Mouse (Mus musculus) C2C12 (cell line): ENCODE measurements at regions not wholly inside any gene's neighbourhood (a gene's known extent, or its start where the extent isn't known, plus 50 kb on each side); places are given as distances from the start of the nearest gene placed in this dataset.

ENCODE experiments used
- H3K27me3 ChIP-seq: one replicate; pipeline ENCODE4 v1.6.1; 2011; ENCODE audit not compliant: control insufficient read depth, insufficient read depth, insufficient read length
- H3K36me3 ChIP-seq: one replicate; pipeline ENCODE4 v1.6.1; 2011; ENCODE audit not compliant: control insufficient read depth, insufficient read depth
- H3K4me3 ChIP-seq: one replicate; pipeline ENCODE4 v1.5.1; 2011; ENCODE audit warnings: mild to moderate bottlenecking, control low read depth; ENCODE audit not compliant: poor library complexity, insufficient read depth, severe bottlenecking
- H3K79me2 ChIP-seq: one replicate; pipeline ENCODE4 v1.6.1; 2011; ENCODE audit not compliant: control insufficient read depth, insufficient read depth
- H3K79me3 ChIP-seq: one replicate; pipeline ENCODE4 v1.6.1; 2011; ENCODE audit warnings: low read depth, control low read depth
- H3ac ChIP-seq: one replicate; pipeline ENCODE3; 2011; ENCODE audit warnings: low read depth; ENCODE audit not compliant: control insufficient read depth, insufficient read length
- CEBPB ChIP-seq: IDR thresholded peaks from one replicate; pipeline ENCODE4 v1.6.1; 2011; ENCODE audit warnings: low read depth, mild to moderate bottlenecking, control low read depth, moderate library complexity
- CTCF ChIP-seq: IDR thresholded peaks from one replicate; pipeline ENCODE4 v1.5.1; 2011; ENCODE audit not compliant: control insufficient read depth, insufficient read depth, insufficient read length
- FOSL1 ChIP-seq: IDR thresholded peaks from one replicate; pipeline ENCODE4 v1.8.0; 2011; ENCODE audit warnings: mild to moderate bottlenecking, low read length; ENCODE audit not compliant: poor library complexity, insufficient read depth, severe bottlenecking
- MAX ChIP-seq: IDR thresholded peaks from one replicate; pipeline ENCODE4 v1.6.1; 2011; ENCODE audit warnings: mild to moderate bottlenecking, control low read depth
- MYOD1 ChIP-seq: IDR thresholded peaks from one replicate; pipeline ENCODE4 v1.6.1; 2011; ENCODE audit warnings: low read depth; ENCODE audit not compliant: control insufficient read depth, insufficient read length
- MYOG ChIP-seq: IDR thresholded peaks from one replicate; pipeline ENCODE4 v1.6.1; 2011; ENCODE audit not compliant: control insufficient read depth, insufficient read length; ENCODE audit errors: extremely low read depth
- USF1 ChIP-seq: IDR thresholded peaks from one replicate; pipeline ENCODE4 v1.6.1; 2011; ENCODE audit warnings: low read depth, mild to moderate bottlenecking, control low read depth, moderate library complexity

GRCm38 (mm10) chr16:74517888-74518287 lies 106.3 kb upstream of the Robo2 start:
- H3K79me2 ChIP-seq = no peaks in the 10 kb centered on the region
- no peak overlapping the region for H3K4me3 ChIP-seq
- no peak for TF ChIP-seq USF1
- TF ChIP-seq FOSL1 = no peak
- TF ChIP-seq MAX = no peak
- TF ChIP-seq MYOG = no peak
- TF ChIP-seq CTCF = no peak
- no peak for TF ChIP-seq MYOD1
- no peak for TF ChIP-seq CEBPB
- no peak overlapping the region for H3ac ChIP-seq
- H3K27me3 ChIP-seq = no peaks in the 10 kb centered on the region
- no peaks in the 10 kb centered on the region for H3K36me3 ChIP-seq
- H3K79me3 ChIP-seq = no peaks in the 10 kb centered on the region

GRCm38 (mm10) chr16:74517374-74517773 lies 105.7 kb upstream of the Robo2 start:
- H3K27me3 ChIP-seq = no peaks in the 10 kb centered on the region
- no peaks in the 10 kb centered on the region for H3K36me3 ChIP-seq
- no peak overlapping the region for H3ac ChIP-seq
- TF ChIP-seq USF1 = no peak
- no peak for TF ChIP-seq MAX
- no peak for TF ChIP-seq FOSL1
- TF ChIP-seq MYOD1 = no peak
- no peak for TF ChIP-seq CEBPB
- no peak for TF ChIP-seq CTCF
- no peak for TF ChIP-seq MYOG
- H3K79me2 ChIP-seq = no peaks in the 10 kb centered on the region
- H3K79me3 ChIP-seq = no peaks in the 10 kb centered on the region
- H3K4me3 ChIP-seq = no peak overlapping the region

DNA sequence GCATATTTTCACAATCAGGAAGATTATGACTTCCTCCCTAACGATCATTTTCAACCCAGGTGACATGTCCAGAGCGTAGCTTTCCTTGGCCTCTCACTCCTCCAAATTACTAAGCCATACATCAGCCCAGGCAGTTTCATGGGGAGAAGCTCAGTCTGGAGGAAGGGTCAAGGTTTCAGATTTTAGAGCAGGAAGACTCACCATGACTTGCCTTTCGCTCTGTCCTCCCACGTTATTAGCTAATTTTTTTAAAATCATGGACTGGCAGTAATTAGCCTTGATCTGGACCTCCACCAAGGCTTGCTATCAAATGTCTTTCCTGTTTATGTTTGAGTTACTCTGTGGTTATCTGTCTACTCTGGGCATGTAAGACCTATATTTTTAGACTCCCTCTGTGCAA lies 102.9 kb upstream of the Robo2 start:
- Histone ChIP-seq H3K79me2 (no peaks in the 10 kb centered on the region), H3K79me3 (no peaks in the 10 kb centered on the region), H3K27me3 (no peaks in the 10 kb centered on the region), H3K36me3 (no peaks in the 10 kb centered on the region), H3ac (no peak overlapping the region), H3K4me3 (no peak overlapping the region)
- TF ChIP-seq CEBPB (no peak), USF1 (no peak), MYOD1 (no peak), CTCF (no peak), MYOG (no peak), FOSL1 (no peak), MAX (no peak)

GRCm38 (mm10) chr16:74510383-74510782 lies 98.8 kb upstream of the Robo2 start:
- Histone ChIP-seq H3K79me2 (no peaks in the 10 kb centered on the region), H3ac (no peak overlapping the region), H3K4me3 (no peak overlapping the region), H3K79me3 (no peaks in the 10 kb centered on the region), H3K27me3 (no peaks in the 10 kb centered on the region), H3K36me3 (no peaks in the 10 kb centered on the region)
- no peak for TF ChIP-seq CTCF
- no peak for TF ChIP-seq CEBPB
- no peak for TF ChIP-seq MYOG
- no peak for TF ChIP-seq FOSL1
- TF ChIP-seq MYOD1 = no peak
- no peak for TF ChIP-seq USF1
- no peak for TF ChIP-seq MAX

- Histone ChIP-seq H3K27me3 (no peaks in the 10 kb centered on the region), H3ac (no peak overlapping the region), H3K36me3 (no peaks in the 10 kb centered on the region), H3K79me2 (no peaks in the 10 kb centered on the region), H3K79me3 (no peaks in the 10 kb centered on the region), H3K4me3 (no peak overlapping the region)
- TF ChIP-seq MAX (no peak), MYOG (no peak), FOSL1 (no peak), USF1 (no peak), CTCF (no peak), CEBPB (no peak), MYOD1 (no peak)
Measured at GRCm38 (mm10) chr16:74509489-74509888, 97.9 kb upstream of the Robo2 start.

- Histone ChIP-seq H3ac (no peak overlapping the region), H3K79me3 (no peaks in the 10 kb centered on the region), H3K4me3 (no peak overlapping the region), H3K36me3 (no peaks in the 10 kb centered on the region), H3K27me3 (no peaks in the 10 kb centered on the region), H3K79me2 (no peaks in the 10 kb centered on the region)
- TF ChIP-seq CEBPB = no peak
- TF ChIP-seq MAX = no peak
- no peak for TF ChIP-seq MYOD1
- no peak for TF ChIP-seq FOSL1
- TF ChIP-seq CTCF = no peak
- TF ChIP-seq MYOG = no peak
- TF ChIP-seq USF1 = no peak
Measured at GRCm38 (mm10) chr16:74506719-74507118, 95.1 kb upstream of the Robo2 start.
